27 mouse cellular contexts compared by ENCODE assay signal in the genomic region with DNA sequence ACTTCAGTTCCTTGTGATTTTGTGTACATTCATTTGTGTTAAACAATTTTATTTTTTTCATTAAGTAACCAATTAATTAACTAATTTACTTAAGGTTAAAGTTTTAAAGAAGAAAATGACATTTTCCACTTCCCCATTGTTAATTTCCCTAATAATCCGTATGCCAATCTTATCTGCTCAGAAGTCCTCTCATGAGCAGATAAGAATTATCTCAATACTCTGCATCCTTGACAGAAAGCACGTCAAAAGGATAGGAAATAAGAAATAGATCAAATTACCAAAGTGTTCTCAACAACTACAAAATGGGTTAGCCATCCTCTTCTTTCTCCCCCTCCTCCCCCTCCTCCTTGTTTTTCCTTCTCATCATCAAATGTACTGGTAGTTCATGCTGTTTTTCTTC.
"Had no signal": no experiment of that assay in that cellular context is flagged by ENCODE, and none has a peak within 500 bp of the region (broad histone marks: within the 10 kb centered on the region; RNA-seq: fewer than 3 reads in every experiment).

No protein-coding gene starts in this region.

- H3K27me3 ChIP-seq: embryonic facial prominence, embryonic 12.5 days; embryonic facial prominence, embryonic 13.5 days; embryonic facial prominence, embryonic 15.5 days; forebrain, embryonic 12.5 days; forebrain, embryonic 13.5 days; forebrain, embryonic 15.5 days had no signal

- H3K4me2 ChIP-seq: embryonic facial prominence, embryonic 12.5 days; embryonic facial prominence, embryonic 13.5 days; embryonic facial prominence, embryonic 15.5 days; forebrain, embryonic 12.5 days; forebrain, embryonic 13.5 days; forebrain, embryonic 15.5 days had no signal

- H3K4me1 ChIP-seq: embryonic facial prominence, embryonic 10.5 days; embryonic facial prominence, embryonic 12.5 days; embryonic facial prominence, embryonic 13.5 days; embryonic facial prominence, embryonic 15.5 days; forebrain, embryonic 13.5 days had no signal

- H3K9ac ChIP-seq: embryonic facial prominence, embryonic 12.5 days; embryonic facial prominence, embryonic 13.5 days; embryonic facial prominence, embryonic 15.5 days; forebrain, embryonic 12.5 days; forebrain, embryonic 13.5 days; forebrain, embryonic 15.5 days; forebrain, postnatal 0 days had no signal

- DNase-seq: cerebellum, adult 9-10 months; cerebellum, adult 9-11 months; cerebellum, postnatal 10 days; cerebellum, postnatal 14 days; cerebellum, postnatal 25 days; cerebellum, postnatal 36 days; embryo, embryonic 11 days; forebrain, postnatal 0 days; gastrocnemius, adult 2 months; gastrocnemius, postnatal 10 days; gastrocnemius, postnatal 14 days; gastrocnemius, postnatal 25 days; gastrocnemius, postnatal 36 days; heart, adult 11 months; heart, adult 18-20 months; heart, adult 2 months had no signal

- ATAC-seq: forebrain, embryonic 13.5 days; forebrain, embryonic 14.5 days; forebrain, embryonic 15.5 days; forebrain, embryonic 16.5 days; forebrain, postnatal 0 days had no signal

- H3K27ac ChIP-seq: embryonic facial prominence, embryonic 10.5 days; embryonic facial prominence, embryonic 12.5 days; embryonic facial prominence, embryonic 13.5 days; embryonic facial prominence, embryonic 15.5 days; forebrain, embryonic 10.5 days; forebrain, embryonic 12.5 days; forebrain, embryonic 13.5 days; forebrain, embryonic 15.5 days; gastrocnemius, adult 2 months; heart, adult 2 months had no signal

- H3K9me3 ChIP-seq: embryonic facial prominence, embryonic 10.5 days; embryonic facial prominence, embryonic 12.5 days; embryonic facial prominence, embryonic 13.5 days; embryonic facial prominence, embryonic 15.5 days; forebrain, embryonic 10.5 days; forebrain, embryonic 12.5 days; forebrain, embryonic 13.5 days; forebrain, embryonic 15.5 days had no signal

- H3K4me3 ChIP-seq: embryonic facial prominence, embryonic 10.5 days; embryonic facial prominence, embryonic 12.5 days; embryonic facial prominence, embryonic 13.5 days; embryonic facial prominence, embryonic 15.5 days; erythroblast, embryonic 14.5 days; forebrain, embryonic 10.5 days; forebrain, embryonic 12.5 days; forebrain, embryonic 13.5 days; forebrain, embryonic 15.5 days; gastrocnemius, adult 2 months; heart, adult 2 months had no signal

- H3K36me3 ChIP-seq: embryonic facial prominence, embryonic 10.5 days; embryonic facial prominence, embryonic 12.5 days; embryonic facial prominence, embryonic 13.5 days; embryonic facial prominence, embryonic 15.5 days; forebrain, embryonic 10.5 days; forebrain, embryonic 12.5 days; forebrain, embryonic 15.5 days had no signal
